Mouse (Mus musculus) cerebral cortex, adult 2 months (tissue): ENCODE data around the gene Ammecr1.

Source experiments
- WGBS: fragments of 180-500 bp; shearing (Covaris S2); methylation state at CpG from one replicate; pipeline ENCODE4 v1.1.7; 2018; 5-methylcytosine and 5-hydroxymethylcytosine counted together

The Ammecr1 gene

GRCm38 (mm10) chrX:142966008-142966966, at the start of gene Ammecr1:
Ammecr1 (minus strand) TSS chrX:142966728.
- 5% methylated on average over 69 of the region's 112 CpGs for WGBS

DNA sequence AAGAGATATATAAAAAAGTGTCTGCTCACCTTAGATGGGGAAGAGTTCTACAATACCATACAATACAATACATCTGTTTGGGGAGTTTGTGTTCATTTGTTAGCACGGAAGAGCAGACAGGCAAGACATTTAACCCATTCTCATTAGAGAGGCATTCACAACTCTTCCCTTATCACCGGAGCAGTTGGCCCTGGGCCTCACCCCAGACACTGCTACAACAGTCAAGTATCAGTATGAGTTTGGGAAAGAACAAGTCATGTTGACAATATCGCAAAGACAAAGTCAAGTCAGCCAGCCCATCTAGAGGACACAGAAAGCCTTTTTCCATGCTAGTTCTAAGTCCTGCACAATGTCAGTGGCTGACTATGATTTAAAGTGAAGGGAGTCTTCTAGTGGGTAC, 47.6 kb upstream of the Ammecr1 start:
- 94% methylated on average over 3 of the region's 3 CpGs for WGBS

GRCm38 (mm10) chrX:143012334-143012733, 45.8 kb upstream of the Ammecr1 start:
- 90% methylated on average over 3 of the region's 3 CpGs for WGBS

DNA sequence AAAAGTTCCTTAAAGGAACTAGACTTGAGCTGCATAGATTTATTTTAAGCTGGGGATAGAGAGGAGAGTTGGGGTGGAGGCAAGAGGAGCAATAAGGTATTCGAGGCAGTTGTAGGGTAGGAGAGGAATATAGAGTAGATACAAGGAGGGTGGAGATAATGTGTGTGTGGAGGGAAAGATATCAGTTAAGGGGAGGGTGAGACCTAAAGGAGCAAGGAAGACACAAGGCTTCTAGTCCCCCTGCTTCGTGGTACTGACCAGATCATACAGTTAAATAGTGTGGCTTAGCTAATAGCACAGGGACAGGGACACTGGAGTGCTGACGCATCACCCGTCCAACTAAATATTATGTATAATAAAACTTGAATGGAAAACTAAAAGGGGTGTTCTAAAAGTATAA, 45.3 kb upstream of the Ammecr1 start:
- WGBS = 84% methylated on average over 4 of the region's 4 CpGs

GRCm38 (mm10) chrX:143004131-143004846, 37.8 kb upstream of the Ammecr1 start:
- 88% methylated on average over 3 of the region's 3 CpGs for WGBS

GRCm38 (mm10) chrX:142997214-142997613, 30.7 kb upstream of the Ammecr1 start:
- WGBS = 100% methylated on average over 1 of the region's 1 CpGs

GRCm38 (mm10) chrX:142994514-142994913, 28.0 kb upstream of the Ammecr1 start:
- WGBS = 66% methylated on average over 2 of the region's 2 CpGs

GRCm38 (mm10) chrX:142984170-142984569, 17.6 kb upstream of the Ammecr1 start:
- WGBS = 96% methylated on average over 3 of the region's 3 CpGs

GRCm38 (mm10) chrX:142983638-142984037, 17.1 kb upstream of the Ammecr1 start:
- WGBS = 74% methylated on average over 6 of the region's 6 CpGs

- WGBS = 100% methylated on average over 3 of the region's 3 CpGs
Measured at GRCm38 (mm10) chrX:142981530-142982130, 15.1 kb upstream of the Ammecr1 start.

DNA sequence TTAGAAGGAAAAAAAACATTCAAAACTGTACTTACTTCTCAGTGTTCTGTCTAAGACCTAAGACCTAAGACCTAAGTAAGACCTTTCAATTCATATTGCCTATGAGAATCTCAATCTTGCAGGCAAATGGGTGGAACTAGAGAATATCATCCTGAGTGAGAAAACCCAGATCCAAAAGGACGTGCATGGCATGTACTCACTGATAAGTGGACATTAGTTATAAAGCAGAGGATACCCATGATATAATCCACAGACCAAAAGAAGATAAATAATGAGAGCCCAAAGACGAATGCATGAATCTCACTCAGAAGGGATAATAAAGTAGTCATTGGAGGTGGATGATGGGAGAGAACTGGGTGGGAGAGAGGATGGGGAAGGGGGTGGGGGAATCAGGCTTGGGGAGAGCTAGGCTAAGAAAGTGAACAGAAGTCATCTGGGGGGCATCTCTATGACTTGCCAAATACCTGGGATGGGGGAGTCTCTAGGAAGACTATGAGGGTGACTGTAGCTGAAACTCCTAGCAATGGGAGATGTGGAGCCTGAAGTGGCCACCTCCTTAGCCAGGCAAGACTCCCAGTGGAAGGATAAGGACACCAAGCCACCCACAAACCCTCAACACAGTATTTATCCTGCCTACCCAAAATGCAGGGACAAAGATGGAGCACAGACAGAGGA, 14.5 kb upstream of the Ammecr1 start:
- WGBS = 83% methylated on average over 2 of the region's 2 CpGs

GRCm38 (mm10) chrX:142979224-142979623, 12.7 kb upstream of the Ammecr1 start:
- WGBS = 81% methylated on average over 4 of the region's 4 CpGs

DNA sequence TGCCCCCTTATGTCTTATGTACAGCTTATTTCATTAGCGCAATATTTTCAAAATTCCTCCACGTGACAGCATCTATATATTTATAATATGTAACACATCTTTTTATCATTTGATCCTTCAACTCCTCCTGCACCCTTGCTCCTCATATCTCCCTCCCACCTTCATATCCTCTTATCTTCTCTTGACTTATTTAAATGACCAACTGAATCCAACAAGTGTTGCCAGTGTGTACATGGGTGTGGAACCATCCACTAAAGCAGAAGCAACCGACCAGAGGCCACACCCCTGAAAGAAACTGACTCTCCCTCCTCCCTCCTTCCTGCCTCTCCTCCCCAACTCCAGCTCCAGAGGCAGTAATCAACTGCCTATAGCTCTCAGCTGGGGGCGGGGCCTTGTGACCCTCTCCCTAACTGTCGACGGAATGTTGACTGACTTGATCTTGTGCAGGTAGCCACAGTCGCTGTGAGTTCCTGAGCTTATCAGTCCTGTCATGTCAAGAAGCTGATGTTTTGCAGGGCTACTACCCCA, 6.0 kb upstream of the Ammecr1 start:
- 57% methylated on average over 7 of the region's 7 CpGs for WGBS

DNA sequence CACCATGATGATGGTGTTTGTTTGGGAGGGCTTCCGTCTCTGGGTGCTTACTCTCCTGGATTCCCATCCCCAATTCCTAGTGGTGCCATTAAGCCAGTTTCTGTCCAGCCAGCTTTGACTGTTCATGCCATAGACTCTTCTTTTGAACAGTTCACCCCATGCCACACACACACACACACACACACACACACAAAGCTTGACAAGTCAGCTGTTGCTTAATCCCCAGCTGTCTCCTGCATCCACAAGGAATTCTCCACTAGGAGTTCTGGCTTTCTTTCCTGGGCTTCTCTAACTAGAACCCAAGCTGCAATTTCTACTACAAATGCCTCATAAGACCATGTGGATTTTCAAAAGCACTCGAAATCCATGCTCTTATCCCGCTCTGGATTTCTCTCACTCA, 5.2 kb upstream of the Ammecr1 start:
- 90% methylated on average over 3 of the region's 3 CpGs for WGBS

- 28% methylated on average over 7 of the region's 7 CpGs for WGBS
Measured at GRCm38 (mm10) chrX:142967067-142967466, 539 bp upstream of the Ammecr1 start.

- WGBS = 5% methylated on average over 23 of the region's 23 CpGs
Measured at GRCm38 (mm10) chrX:142965236-142966007, 1.1 kb downstream of the Ammecr1 start.

DNA sequence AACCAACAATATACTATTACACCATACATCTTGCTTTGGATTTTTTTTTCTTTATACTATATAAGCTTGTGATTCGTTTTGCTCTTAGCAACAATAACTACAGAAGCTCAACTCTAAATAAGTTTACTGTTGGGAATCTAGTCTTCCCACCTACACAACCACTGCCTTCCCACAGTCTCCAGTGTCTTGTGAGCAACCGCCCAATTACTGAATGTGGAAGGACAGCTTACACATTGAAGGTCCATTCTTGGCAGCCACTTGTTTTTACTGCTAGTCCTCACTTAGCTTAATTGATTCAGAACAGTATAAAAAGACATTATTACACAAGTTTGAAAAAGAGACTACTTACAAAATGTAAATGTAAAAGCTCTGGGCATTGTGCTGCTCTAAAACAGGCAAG, 6.1 kb downstream of the Ammecr1 start:
- 39% methylated on average over 2 of the region's 2 CpGs for WGBS

GRCm38 (mm10) chrX:142959674-142960307, 6.7 kb downstream of the Ammecr1 start:
- 49% methylated on average over 4 of the region's 4 CpGs for WGBS

DNA sequence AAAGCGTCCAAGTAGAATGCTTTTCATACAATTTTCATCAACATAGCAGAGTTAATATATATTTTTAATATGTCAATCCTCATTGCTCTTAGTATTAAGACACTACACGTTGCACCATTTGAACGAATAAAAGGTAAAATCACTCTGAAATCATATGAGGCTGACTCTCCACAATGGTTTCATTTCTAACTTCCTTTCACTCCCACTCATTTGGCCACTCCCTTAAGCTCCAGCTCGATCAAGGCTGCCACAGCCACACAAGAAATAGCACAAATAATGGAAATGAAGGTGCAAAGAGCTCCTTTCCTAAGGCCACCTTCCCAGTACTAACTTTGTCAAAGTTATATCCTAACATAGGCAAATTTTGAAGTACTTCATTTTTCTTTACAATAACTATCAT, 38.1 kb downstream of the Ammecr1 start:
- 75% methylated on average over 4 of the region's 4 CpGs for WGBS

DNA sequence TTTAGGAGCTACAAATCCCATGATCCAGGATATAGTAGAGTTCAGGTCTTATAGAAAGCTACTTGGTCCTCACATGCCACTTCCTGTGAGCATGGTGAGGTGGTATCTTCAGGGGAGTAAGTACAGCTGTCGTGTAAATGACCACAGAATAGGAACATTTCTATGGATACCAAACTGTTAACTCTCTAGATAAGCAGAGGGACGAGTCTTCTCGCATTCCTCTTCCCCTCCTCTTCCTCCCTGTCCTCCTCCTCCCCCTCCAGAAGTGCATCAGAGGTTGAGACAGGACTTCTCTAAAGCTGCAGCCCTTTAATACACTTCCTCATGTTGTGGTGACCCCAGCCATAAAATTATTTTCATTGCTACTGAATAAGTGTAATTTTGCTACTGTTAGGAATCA, 49.1 kb downstream of the Ammecr1 start:
- 69% methylated on average over 3 of the region's 3 CpGs for WGBS
